Mouse (Mus musculus): Measurements from ENCODE around the gene Txndc2.
"Not testable (repeated sequence)": the region's sequence is repeated elsewhere in the genome, so short reads cannot be mapped to it uniquely, and the experiment has no call there.

The Txndc2 gene

GRCm38 (mm10) chr17:65656076-65656475 lies 14.1 kb upstream of the Txndc2 start:
- DNase-seq (ENCODE audit: low read depth), result no peak

- no peak for DNase-seq (ENCODE audit: low read depth)
These were observed 13.6 kb upstream of the Txndc2 start for GRCm38 (mm10) chr17:65655608-65656007.

- DNase-seq (ENCODE audit: low read depth), result no peak
These were observed 8.6 kb upstream of the Txndc2 start for GRCm38 (mm10) chr17:65650598-65650997.

DNA sequence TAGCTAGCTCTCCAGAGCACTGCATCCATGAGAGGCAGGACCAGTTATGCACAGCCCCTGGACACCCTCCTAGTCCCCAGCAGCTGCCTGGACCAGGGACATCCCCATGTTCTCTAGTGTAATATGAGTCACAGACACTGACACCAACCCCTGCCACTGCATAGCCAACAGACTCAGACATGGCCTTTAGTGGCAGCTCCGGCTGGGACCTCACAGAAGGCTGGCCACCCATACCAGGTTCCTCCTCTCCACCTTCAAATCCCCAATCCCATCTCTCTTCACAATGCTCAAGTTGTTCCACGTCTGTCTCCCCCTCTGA lies 7.2 kb upstream of the Txndc2 start:
- no peak for DNase-seq (ENCODE audit: low read depth)

- no peak for DNase-seq (ENCODE audit: low read depth)
These were observed 6.6 kb upstream of the Txndc2 start for GRCm38 (mm10) chr17:65648371-65649174.

DNA sequence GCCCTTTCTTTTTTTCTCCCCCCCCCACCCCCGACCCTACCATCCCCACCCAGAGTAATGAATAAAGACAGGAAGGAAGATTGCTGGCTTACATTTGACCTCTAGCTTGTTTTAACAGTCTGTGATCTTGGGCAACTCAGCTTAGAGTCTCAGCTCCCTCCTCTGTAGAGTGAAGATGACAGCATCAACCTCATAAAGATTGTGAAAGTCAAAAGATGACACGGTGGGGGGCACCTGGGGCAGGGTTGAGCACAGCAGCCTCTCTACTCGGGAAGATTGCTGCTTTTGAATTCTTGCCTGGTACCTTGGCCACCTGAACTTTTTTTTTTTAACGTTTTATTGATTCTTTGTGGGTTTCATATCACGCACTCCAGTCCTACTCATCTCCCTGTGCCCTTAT lies 6.0 kb upstream of the Txndc2 start:
- DNase-seq (ENCODE audit: low read depth), result no peak

DNA sequence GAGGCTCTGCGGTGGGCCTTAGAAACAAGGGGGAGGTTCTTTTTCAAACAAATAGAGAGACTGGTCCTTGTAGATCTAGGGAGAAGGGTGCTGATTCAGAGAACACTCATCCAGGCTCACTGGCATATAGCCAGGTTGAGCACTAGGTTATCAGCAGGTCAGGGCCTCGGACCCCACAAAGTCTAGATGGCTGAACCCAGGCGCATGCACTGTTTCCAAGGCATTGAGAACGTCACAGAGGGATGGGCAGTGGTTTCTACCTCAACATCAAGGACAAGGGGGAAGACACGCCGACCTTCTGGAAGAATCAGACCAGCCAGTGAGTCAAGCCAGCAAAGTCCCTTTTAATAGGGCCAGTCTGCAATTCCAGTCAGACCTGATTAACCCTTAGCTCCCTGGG lies 5.3 kb upstream of the Txndc2 start:
- DNase-seq (ENCODE audit: low read depth), result no peak

GRCm38 (mm10) chr17:65643579-65643978 lies 1.6 kb upstream of the Txndc2 start:
- no peak for DNase-seq (ENCODE audit: low read depth)

DNA sequence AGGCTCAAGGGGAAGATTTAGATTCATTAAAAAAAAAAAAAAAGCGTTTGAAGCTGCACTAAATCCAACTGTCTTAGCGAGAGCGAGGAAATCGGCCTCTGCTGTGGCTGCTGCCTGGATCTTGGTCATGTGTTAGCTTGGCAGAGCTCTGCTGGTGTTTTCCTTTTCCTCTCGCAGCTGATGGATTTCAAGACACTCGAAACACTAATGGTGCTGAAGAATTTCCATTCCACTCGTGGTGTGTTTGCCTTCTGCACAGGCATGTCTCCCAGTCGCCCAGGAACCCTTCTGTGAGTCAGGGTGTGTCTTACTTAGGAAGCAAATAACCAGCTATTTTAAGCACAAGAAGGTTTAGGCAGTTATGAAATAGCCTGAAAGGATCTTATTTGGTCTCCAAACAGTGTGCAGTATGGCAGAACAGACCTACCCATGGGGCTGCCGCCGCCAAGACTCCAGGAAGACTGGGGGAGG lies 1.1 kb upstream of the Txndc2 start:
- DNase-seq (ENCODE audit: low read depth), result peak; percentile 74

DNA sequence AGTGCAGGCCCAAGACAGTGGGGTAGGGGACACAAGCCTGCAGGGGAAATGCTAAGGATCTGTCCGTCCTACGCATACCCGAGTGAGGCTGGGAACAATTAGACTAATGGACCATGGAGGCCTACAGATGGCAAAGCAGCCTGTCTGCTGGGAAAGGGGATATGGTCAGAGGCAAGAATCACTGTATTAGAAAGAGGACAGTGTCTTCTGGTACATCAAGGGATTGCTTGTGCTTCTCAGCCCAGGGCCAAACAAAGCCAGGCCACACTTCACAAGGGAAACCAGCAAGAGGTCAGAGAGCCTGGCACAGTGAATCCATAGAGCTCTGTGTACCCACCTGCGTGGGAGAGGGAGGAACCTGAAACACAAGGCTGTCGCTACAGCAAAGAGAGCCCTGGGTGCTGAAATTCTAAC lies 617 bp upstream of the Txndc2 start:
- DNase-seq (ENCODE audit: low read depth), result no peak

- DNase-seq (ENCODE audit: low read depth), result no peak
These were observed 2.8 kb downstream of the Txndc2 start for GRCm38 (mm10) chr17:65639144-65639543.

GRCm38 (mm10) chr17:65635715-65636360 lies 6.1 kb downstream of the Txndc2 start:
- no peak for DNase-seq (ENCODE audit: low read depth)

DNA sequence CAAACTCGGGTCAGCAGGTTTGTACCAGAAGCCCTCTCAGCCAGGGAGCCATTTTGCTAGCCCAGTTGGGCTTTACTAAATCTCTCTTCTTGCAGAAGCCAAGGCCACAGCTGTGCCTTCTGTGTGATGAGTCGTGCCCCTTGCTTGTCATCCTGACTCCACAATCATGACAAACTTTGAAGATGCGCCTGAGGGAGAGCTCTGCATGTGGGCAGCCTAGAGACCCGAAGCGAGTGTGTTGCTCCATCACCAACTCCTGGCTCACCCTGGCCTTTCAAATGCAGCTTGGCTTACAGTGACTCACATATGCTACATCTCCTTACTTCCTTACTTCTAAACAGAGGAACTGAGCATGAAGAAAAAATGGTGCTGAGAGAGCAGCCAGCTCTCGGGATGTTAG lies 12.0 kb downstream of the Txndc2 start:
- no peak for DNase-seq (ENCODE audit: low read depth)

DNA sequence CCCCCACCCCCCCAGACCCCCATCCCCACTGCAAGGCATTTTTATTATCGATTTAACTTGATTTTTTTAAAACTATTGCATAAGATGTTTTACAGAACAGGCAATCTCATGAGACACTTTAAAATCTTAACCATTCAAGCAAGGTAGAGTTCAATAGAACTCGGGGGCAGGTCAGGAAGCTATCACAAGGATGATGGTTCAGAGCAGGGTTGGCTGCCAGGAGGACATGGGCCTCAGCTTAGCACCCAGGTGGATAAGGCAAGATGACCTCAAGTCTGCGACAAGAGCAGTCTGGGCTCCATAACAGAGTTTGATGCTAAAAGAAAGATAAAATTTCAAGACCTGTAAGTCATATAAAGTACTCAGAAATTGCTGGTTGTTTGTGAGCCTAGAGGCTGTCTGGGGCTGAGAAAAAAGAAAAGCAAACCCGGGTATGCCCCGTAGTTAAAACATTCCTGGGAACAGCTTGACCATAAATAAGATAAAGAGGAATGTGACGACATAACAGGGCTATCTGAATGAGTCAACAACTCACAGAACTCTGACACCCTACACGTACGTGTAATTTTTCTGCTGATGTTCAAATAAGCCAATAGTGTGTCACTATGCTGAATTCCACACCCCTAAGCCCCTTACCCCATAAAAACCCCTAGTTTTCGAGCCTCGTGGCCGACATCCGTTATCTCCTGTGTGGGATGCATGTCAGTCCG lies 13.0 kb downstream of the Txndc2 start:
- not testable (repeated sequence) for DNase-seq (ENCODE audit: low read depth)

DNA sequence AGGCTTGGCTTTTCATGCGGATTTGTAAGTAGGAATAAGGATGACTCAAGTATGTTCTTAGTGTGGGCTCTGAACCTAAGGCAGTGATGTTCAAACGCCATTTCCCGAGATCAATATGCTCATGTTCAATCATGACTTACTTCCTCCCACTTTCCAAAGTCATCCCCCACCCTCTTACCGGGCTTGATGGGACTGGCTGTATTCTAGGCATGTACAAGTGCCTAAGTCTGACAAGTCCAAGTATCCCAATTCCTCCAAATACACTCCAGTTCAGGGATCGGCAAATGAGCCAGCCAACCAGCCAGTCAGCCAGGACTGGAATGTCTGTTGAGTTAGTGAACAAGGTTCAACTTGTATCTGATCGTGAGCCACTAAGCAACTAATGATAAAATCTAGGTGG lies 15.7 kb downstream of the Txndc2 start:
- no peak for DNase-seq (ENCODE audit: low read depth)

- no peak for DNase-seq (ENCODE audit: low read depth)
These were observed 16.4 kb downstream of the Txndc2 start for GRCm38 (mm10) chr17:65625563-65625962.

DNA sequence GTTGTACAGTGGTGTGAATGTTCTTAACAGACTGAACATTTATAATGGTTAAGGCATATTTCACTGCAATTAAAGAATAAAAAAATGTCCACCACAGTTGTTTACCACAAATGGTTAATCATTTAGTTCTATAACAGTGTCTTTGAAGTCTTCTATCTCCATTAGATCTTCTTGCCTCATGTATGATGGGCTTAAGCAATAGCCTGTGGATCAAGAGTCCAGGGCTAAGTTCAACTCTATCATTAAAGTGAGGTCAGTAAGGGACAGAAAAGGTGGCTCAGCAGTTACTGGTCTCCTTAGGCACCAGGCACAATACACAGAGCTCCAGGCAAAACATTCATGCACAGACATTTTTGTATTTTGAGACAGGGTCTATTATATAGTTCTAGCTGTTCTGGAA lies 18.8 kb downstream of the Txndc2 start:
- no peak for DNase-seq (ENCODE audit: low read depth)

DNA sequence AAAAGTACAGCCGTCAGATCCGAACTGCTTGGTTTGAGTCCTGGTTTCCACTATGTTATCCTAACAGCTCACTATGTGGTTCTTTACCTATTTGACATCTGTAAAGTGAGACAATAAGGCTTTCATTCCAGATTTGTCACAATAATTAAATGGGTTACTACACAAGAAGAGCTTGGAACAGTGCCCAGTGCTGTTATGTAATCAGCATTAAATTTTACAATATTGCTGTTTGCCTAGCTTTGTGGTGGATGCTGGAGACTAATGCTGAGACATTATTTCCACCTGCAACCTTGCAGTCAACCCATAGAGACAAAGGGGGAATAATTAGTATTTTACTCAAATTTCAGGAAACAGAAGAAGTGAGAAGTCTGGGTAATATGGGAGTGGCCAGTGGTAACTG lies 23.5 kb downstream of the Txndc2 start:
- no peak for DNase-seq (ENCODE audit: low read depth)

DNA sequence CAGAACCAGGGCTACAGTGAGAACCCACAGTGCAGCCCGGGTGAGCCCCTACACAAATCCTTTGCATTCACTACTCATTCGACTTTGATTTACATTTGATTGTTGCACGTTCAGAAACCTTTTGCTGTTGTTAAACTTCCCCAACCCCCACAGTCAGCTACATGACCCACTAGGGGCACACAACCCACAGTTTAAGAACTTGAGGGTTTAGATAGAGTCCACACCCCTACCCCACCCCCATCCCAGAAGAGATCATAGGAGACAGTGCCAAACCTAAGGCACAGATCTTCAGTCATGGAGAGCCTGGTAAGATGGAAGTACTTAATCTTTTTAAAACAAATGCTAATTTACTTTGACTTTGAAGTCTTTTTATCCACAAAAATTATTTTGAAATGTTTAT lies 26.3 kb downstream of the Txndc2 start:
- no peak for DNase-seq (ENCODE audit: low read depth)

DNA sequence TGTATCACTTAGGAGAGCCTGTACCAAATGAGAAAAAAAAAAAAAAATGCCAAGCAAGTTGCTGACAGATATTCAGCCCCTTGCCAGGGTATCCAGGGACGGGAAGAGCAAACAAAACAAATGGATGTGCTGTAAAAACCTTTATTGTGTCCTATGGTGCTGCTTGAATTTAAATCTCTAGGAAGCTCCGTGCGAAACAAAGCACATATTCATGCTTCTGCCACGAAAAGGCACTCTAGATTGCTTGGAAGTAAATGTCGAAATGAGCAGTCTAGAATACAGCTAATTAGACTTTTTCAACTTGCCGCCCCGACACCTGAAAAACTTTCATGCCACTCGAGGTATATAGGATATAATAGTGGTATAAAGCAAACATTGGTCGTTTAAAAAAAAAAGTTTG lies 27.5 kb downstream of the Txndc2 start:
- DNase-seq (ENCODE audit: low read depth), result no peak

- peak; percentile 94 for DNase-seq (ENCODE audit: low read depth)
These were observed 28.2 kb downstream of the Txndc2 start, which contains the start of gene Vapa for GRCm38 (mm10) chr17:65613463-65614412. Gene Vapa, minus strand, starts transcription at chr17:65613555.

GRCm38 (mm10) chr17:65613142-65613462 lies 28.9 kb downstream of the Txndc2 start:
- DNase-seq (ENCODE audit: low read depth), result no peak

Data from fibroblast of lung, adult 2 months (primary cell).